Mouse (Mus musculus) embryonic facial prominence, embryonic 14.5 days (tissue): Measurements from ENCODE around the gene Ccdc116. TPM values are rescaled to one million over a fixed set of nuclear protein-coding genes. Genes with fewer than 3 reads are reported as not detected.

Experiments used
- ATAC-seq: fragments of 200-750 bp; cut with Nextera tagmentation; 2 replicates; pipeline ENCODE4 v1.8.0; 2017; ENCODE audit warnings: low read depth, moderate number of reproducible peaks, moderate TSS enrichment
- DNase-seq: peaks from one replicate; pipeline ENCODE4 v3.0.0-alpha.2; 2015; ENCODE audit warnings: low spot score
- H3K27ac ChIP-seq: fragments of 300-500 bp; sonication (generic); replicated peaks from 2 replicates; pipeline ENCODE4 v1.5.1; 2014; ENCODE audit warnings: low read depth, mild to moderate bottlenecking, low read length, moderate library complexity
- H3K27me3 ChIP-seq: fragments of 300-500 bp; sonication (generic); replicated peaks from 2 replicates; pipeline ENCODE4 v1.6.1; 2014; ENCODE audit warnings: low read length; ENCODE audit not compliant: control insufficient read depth, insufficient read depth
- H3K36me3 ChIP-seq: fragments of 300-500 bp; sonication (generic); 2 replicates; pipeline ENCODE4 v1.6.1; 2014; ENCODE audit warnings: low read length, mixed read lengths; ENCODE audit not compliant: control insufficient read depth, insufficient read depth
- H3K4me1 ChIP-seq: fragments of 300-500 bp; sonication (generic); 2 replicates; pipeline ENCODE4 v1.6.1; 2014; ENCODE audit warnings: antibody characterized with exemption, low read length; ENCODE audit not compliant: control insufficient read depth, insufficient read depth
- H3K4me2 ChIP-seq: fragments of 300-500 bp; sonication (generic); 2 replicates; pipeline ENCODE4 v1.6.1; 2014; ENCODE audit warnings: low read depth, mild to moderate bottlenecking, low read length, moderate library complexity, mixed read lengths
- H3K4me3 ChIP-seq: fragments of 300-500 bp; sonication (generic); 2 replicates; pipeline ENCODE4 v1.5.1; 2014; ENCODE audit warnings: low read depth, mild to moderate bottlenecking, low read length
- H3K9ac ChIP-seq: fragments of 300-500 bp; sonication (generic); 2 replicates; pipeline ENCODE4 v1.6.1; 2014; ENCODE audit warnings: low read depth, mild to moderate bottlenecking, low read length, moderate library complexity, mixed read lengths
- H3K9me3 ChIP-seq: fragments of 300-500 bp; sonication (generic); 2 replicates; pipeline ENCODE4 v1.6.1; 2016; ENCODE audit warnings: low read length; ENCODE audit not compliant: control insufficient read depth
- WGBS: fragments of 180-500 bp; shearing (Covaris S2); extraction: QIAGEN DNeasy Blood & Tissue Kit; methylation state at CpG from one replicate; pipeline ENCODE4 v1.1.7; 2014; 5-methylcytosine and 5-hydroxymethylcytosine counted together
- polyA plus RNA-seq: library from polyadenylated mRNA; unstranded; fragments of >200 nt; fragmentation: Nextera tagmentation; extraction: Ambion mirVana; gene quantifications from 2 replicates; pipeline ENCODE4 v1.2.1, GENCODE M21; 2014

Ccdc116 gene
- polyA plus RNA-seq, 1 experiment from 2014 or later = 0.60 TPM

GRCm38 (mm10) chr16:17124119-17124870 lies 22.7 kb downstream of the Ccdc116 start:
- Histone ChIP-seq H3K4me3 (peak overlapping the region; percentile 49), H3K27ac (peak overlapping the region; percentile 63), H3K4me1 (peaks cover 11% of the 10 kb centered on the region), H3K4me2 (peak overlapping the region; percentile 62), H3K27me3 (no peaks in the 10 kb centered on the region), H3K9me3 (no peaks in the 10 kb centered on the region), H3K36me3 (peaks cover 6% of the 10 kb centered on the region; the same call in 1 of the 2 replicates), H3K9ac (peak overlapping the region; percentile 54)
- 0 out of 2 replicates have a peak, but pooled peaks have one; percentile 22 for ATAC-seq
- DNase-seq = peak; percentile 44
- WGBS = 3% methylated on average over 22 of the region's 22 CpGs

- no peak for ATAC-seq
- Histone ChIP-seq H3K9me3 (no peaks in the 10 kb centered on the region), H3K36me3 (peaks cover 17% of the 10 kb centered on the region; the same call in 1 of the 2 replicates), H3K27ac (no peak overlapping the region), H3K27me3 (no peaks in the 10 kb centered on the region), H3K4me2 (no peak overlapping the region), H3K9ac (no peak overlapping the region), H3K4me1 (peaks cover 11% of the 10 kb centered on the region), H3K4me3 (no peak overlapping the region)
- DNase-seq = no peak
- 67% methylated on average over 10 of the region's 14 CpGs for WGBS
These were observed 25.5 kb downstream of the Ccdc116 start for GRCm38 (mm10) chr16:17121569-17121968.

- Histone ChIP-seq H3K4me1 (no peaks in the 10 kb centered on the region), H3K27me3 (no peaks in the 10 kb centered on the region), H3K36me3 (peaks cover 31% of the 10 kb centered on the region), H3K4me2 (no peak overlapping the region), H3K27ac (no peak overlapping the region), H3K4me3 (no peak overlapping the region), H3K9ac (no peak overlapping the region), H3K9me3 (no peaks in the 10 kb centered on the region)
- DNase-seq = no peak
- ATAC-seq = no peak
- 80% methylated on average over 5 of the region's 5 CpGs for WGBS
These were observed 29.7 kb downstream of the Ccdc116 start for GRCm38 (mm10) chr16:17117309-17117799.

GRCm38 (mm10) chr16:17110771-17111743 lies 36.0 kb downstream of the Ccdc116 start, which contains the start of gene Ppil2:
TSS of gene Ppil2 (minus strand) at chr16:17111257.
- WGBS = 9% methylated on average over 38 of the region's 38 CpGs
- peak within 1 kb of the TSS; percentile 82 for H3K9ac ChIP-seq
- no peaks in the 10 kb centered on the region for H3K27me3 ChIP-seq
- H3K4me2 ChIP-seq = peak within 1 kb of the TSS; percentile 68
- no peak within 1 kb of the TSS for H3K27ac ChIP-seq
- H3K36me3 ChIP-seq = peaks cover 33% of the 10 kb centered on the region
- peaks cover 8% of the 10 kb centered on the region; the same call in 1 of the 2 replicates for H3K4me1 ChIP-seq
- H3K9me3 ChIP-seq = no peaks in the 10 kb centered on the region
- peak within 1 kb of the TSS; percentile 89 for H3K4me3 ChIP-seq
- DNase-seq (peak; percentile 92), ATAC-seq (peak; percentile 83)

GRCm38 (mm10) chr16:17104600-17104999 lies 42.4 kb downstream of the Ccdc116 start:
- H3K27ac ChIP-seq = no peak overlapping the region
- H3K9me3 ChIP-seq = no peaks in the 10 kb centered on the region
- H3K4me2 ChIP-seq = no peak overlapping the region
- 80% methylated on average over 4 of the region's 4 CpGs for WGBS
- no peak overlapping the region for H3K9ac ChIP-seq
- peaks cover 5% of the 10 kb centered on the region; the same call in 1 of the 2 replicates for H3K4me1 ChIP-seq
- no peaks in the 10 kb centered on the region for H3K27me3 ChIP-seq
- H3K4me3 ChIP-seq = no peak overlapping the region
- DNase-seq (peak; percentile 22), ATAC-seq (no peak)
- H3K36me3 ChIP-seq = peaks cover 71% of the 10 kb centered on the region

GRCm38 (mm10) chr16:17102630-17103220 lies 44.3 kb downstream of the Ccdc116 start:
- no peaks in the 10 kb centered on the region for H3K9me3 ChIP-seq
- H3K4me3 ChIP-seq = no peak overlapping the region
- peak overlapping the region; percentile 10 for H3K27ac ChIP-seq
- no peak overlapping the region for H3K9ac ChIP-seq
- H3K27me3 ChIP-seq = no peaks in the 10 kb centered on the region
- DNase-seq (peak; percentile 26), ATAC-seq (no peak; the same call in 1 of the 2 replicates)
- peaks cover 5% of the 10 kb centered on the region; the same call in 1 of the 2 replicates for H3K4me1 ChIP-seq
- H3K36me3 ChIP-seq = peaks cover 82% of the 10 kb centered on the region
- no peak overlapping the region for H3K4me2 ChIP-seq
- 47% methylated on average over 7 of the region's 7 CpGs for WGBS

- whole genome bisulfite sequencing = 98% methylated on average over 3 of the region's 3 CpGs
- no peak for ATAC-seq
These were observed 50.1 kb downstream of the Ccdc116 start for GRCm38 (mm10) chr16:17096938-17097337.

More at GRCm38 (mm10) chr16:17096938-17097337, 50.1 kb downstream of the Ccdc116 start:
- H3K9ac ChIP-seq = no peak overlapping the region
- DNase-seq = no peak
- H3K4me2 ChIP-seq = no peak overlapping the region
- H3K36me3 ChIP-seq = peaks cover 90% of the 10 kb centered on the region
- no peaks in the 10 kb centered on the region for H3K4me1 ChIP-seq
- no peaks in the 10 kb centered on the region for H3K9me3 ChIP-seq
- no peak overlapping the region for H3K4me3 ChIP-seq
- H3K27ac ChIP-seq = no peak overlapping the region
- no peaks in the 10 kb centered on the region for H3K27me3 ChIP-seq
